Mouse (Mus musculus): ENCODE results near the gene Calhm4.

The Calhm4 gene

GRCm38 (mm10) chr10:34044210-34044609 is at the start of gene Calhm4:
Gene Calhm4 (minus strand): TSS chr10:34044310.
- DNase-seq (ENCODE audit: inconsistent age in 2 of 2, low spot score in 1 of 2): no peak

- DNase-seq (ENCODE audit: inconsistent age in 2 of 2, low spot score in 1 of 2): no peak
Measured at GRCm38 (mm10) chr10:34091888-34092287, 47.8 kb upstream of the Calhm4 start.

GRCm38 (mm10) chr10:34090481-34090880 is 46.4 kb upstream of the Calhm4 start:
- DNase-seq (ENCODE audit: inconsistent age in 2 of 2, low spot score in 1 of 2): no peak

DNA sequence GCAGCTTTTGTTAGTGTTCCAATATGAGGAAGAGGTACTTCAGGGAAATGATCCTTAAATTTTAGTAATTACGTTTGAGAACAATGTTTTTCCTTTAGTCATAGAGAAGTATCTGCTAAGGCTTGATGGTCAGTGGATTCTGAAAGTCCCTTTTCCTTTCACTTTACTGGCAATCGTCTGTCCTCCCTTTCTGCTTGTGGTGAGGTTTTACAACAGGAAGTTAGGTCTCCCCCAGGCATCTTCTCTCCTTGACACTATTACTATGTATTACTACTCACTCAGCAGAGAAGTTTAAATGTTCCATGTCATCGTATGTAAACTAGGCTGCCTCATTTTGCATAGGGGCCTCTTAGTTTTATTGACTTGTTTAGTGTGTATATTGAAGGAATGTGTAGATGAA is 45.4 kb upstream of the Calhm4 start:
- DNase-seq (ENCODE audit: inconsistent age in 2 of 2, low spot score in 1 of 2): no peak

DNA sequence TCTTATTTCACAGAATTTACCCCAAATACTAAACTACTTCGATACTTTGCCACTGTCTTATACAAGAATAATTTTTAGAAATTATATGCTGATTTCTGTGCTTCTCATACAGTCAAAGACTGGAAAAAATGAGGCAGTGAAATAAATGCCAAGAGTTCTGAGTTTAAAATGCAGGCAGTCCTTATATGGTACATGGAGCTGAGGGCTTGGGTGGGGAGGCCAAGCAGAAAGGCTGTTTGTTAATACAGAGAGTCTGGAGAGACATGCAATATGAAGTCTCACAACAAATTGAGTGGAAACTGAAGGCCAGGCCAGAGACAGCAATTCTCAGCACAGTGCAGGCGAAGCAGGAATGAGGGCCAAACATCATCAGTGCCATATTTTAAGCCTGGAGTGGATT is 44.4 kb upstream of the Calhm4 start:
- DNase-seq (ENCODE audit: inconsistent age in 2 of 2, low spot score in 1 of 2): no peak

- DNase-seq (ENCODE audit: inconsistent age in 2 of 2, low spot score in 1 of 2): no peak
Measured at GRCm38 (mm10) chr10:34086514-34086913, 42.4 kb upstream of the Calhm4 start.

DNA sequence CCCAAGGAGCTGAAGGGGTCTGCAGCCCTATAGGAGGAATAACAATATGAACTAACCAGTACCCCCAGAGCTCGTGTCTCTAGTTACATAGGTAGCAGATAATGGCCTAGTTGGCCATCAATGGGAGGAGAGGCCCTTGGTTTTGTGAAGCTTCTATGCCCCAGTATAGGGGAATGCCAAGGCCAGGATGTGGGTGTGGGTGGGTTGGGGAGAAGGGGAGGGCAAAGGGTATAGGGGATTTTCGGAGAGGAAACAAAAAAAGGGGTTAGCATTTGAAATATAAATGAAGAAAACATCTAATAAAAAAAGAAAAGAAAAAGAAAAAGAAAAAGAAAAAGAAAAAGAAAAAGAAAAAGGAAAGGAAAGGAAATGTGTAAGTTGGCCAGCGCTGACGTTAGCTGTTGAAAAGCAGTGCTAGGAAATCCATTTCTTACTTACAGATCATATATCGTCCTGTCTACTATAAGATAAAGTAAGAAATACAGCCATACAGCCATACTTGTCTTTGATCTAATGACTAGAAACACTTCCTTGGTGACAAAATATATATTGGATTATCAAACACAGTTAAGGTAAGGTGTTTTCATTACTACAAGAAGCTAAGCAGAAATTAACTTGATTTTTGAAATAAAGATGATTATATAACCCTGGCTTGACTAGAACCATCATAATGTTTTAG is 30.6 kb upstream of the Calhm4 start:
- no peak for DNase-seq (ENCODE audit: inconsistent age in 2 of 2, low spot score in 1 of 2)

- no peak for DNase-seq (ENCODE audit: inconsistent age in 2 of 2, low spot score in 1 of 2)
Measured at GRCm38 (mm10) chr10:34071650-34072049, 27.5 kb upstream of the Calhm4 start.

DNA sequence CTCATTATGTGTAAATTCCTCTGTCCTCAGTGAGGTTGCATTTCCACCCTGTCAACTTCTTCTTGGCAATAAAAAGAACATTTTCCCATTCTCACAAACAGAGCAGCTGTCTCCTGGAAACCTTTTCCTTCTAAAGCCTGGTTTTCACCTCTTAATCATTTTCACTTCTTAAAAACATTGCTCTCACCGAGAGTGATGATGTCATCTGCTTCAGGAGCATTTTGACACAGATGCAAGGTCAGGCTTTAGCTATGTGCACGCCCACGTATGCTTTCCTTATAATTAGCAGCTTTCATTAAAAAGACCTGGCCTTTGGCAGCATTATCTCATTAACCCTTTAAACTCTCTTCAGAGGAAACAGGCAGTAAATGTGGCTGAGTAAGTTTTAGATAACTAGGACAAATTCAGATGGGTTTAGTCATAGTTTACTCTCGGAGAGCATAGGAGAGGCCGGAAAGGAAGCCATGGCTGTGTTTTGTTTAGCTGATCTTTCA is 26.9 kb upstream of the Calhm4 start:
- peak in 1 of 2 experiments; percentile 22 for DNase-seq (ENCODE audit: inconsistent age in 2 of 2, low spot score in 1 of 2)

- no peak for DNase-seq (ENCODE audit: inconsistent age in 2 of 2, low spot score in 1 of 2)
Measured at GRCm38 (mm10) chr10:34069606-34070005, 25.5 kb upstream of the Calhm4 start.

GRCm38 (mm10) chr10:34066591-34066990 is 22.5 kb upstream of the Calhm4 start:
- no peak for DNase-seq (ENCODE audit: inconsistent age in 2 of 2, low spot score in 1 of 2)

GRCm38 (mm10) chr10:34053987-34054386 is 9.9 kb upstream of the Calhm4 start:
- DNase-seq (ENCODE audit: inconsistent age in 2 of 2, low spot score in 1 of 2): no peak

- DNase-seq (ENCODE audit: inconsistent age in 2 of 2, low spot score in 1 of 2): no peak
Measured at GRCm38 (mm10) chr10:34037401-34037800, 6.7 kb downstream of the Calhm4 start, which contains the start of gene Trappc3l. Gene Trappc3l (plus strand): TSS chr10:34037597.

DNA sequence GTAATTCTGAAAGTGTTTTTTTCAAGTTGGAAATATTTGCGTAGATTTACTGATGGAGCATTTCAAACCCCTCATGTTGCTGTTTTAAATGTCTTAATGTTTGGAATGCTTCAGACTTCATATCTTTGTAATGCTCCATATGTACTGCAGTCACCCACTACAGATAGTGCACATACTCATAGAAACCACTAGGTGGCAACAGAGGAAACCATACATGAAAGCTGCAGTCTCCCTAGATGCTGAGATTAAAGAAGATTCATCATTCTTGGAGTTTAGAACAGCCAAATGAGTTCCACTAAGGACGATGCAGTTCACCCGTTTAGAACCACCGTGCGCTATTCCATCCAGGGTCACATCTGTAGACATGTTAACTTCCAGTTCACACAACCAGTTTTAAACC is 7.5 kb downstream of the Calhm4 start:
- peak in 1 of 2 experiments; percentile 56 for DNase-seq (ENCODE audit: inconsistent age in 2 of 2, low spot score in 1 of 2)

GRCm38 (mm10) chr10:34033630-34034305 is 10.3 kb downstream of the Calhm4 start:
- DNase-seq (ENCODE audit: inconsistent age in 2 of 2, low spot score in 1 of 2): peak; percentile 66 to 87

DNA sequence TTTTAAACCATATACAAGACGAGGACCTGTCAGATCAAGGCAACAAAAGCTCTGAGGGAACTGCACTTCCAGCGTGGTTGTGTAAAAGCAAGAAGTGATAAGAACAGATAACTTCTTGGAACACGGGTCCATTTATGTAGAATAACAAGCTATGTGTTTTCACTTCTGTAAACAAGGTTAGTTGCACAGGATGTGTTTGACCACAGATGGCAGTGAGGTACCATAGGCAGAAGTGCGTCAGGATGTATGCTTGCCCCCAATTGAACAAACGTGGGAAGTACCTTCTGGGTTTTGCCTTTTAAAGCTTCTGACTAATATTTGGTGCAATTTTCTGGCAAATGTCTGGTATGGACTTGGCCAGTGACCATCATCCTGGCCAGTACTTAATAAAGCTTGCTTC is 13.8 kb downstream of the Calhm4 start:
- DNase-seq (ENCODE audit: inconsistent age in 2 of 2, low spot score in 1 of 2): no peak

- DNase-seq (ENCODE audit: inconsistent age in 2 of 2, low spot score in 1 of 2): peak; percentile 99
Measured at GRCm38 (mm10) chr10:34019302-34020075, 24.6 kb downstream of the Calhm4 start, which contains the start of gene Rwdd1. Gene Rwdd1 (minus strand): TSS chr10:34019624.

- DNase-seq (ENCODE audit: inconsistent age in 2 of 2, low spot score in 1 of 2): no peak
Measured at GRCm38 (mm10) chr10:34018746-34019301, 25.3 kb downstream of the Calhm4 start.

GRCm38 (mm10) chr10:34013241-34013640 is 30.9 kb downstream of the Calhm4 start:
- peak; percentile 48 to 76 for DNase-seq (ENCODE audit: inconsistent age in 2 of 2, low spot score in 1 of 2)

DNA sequence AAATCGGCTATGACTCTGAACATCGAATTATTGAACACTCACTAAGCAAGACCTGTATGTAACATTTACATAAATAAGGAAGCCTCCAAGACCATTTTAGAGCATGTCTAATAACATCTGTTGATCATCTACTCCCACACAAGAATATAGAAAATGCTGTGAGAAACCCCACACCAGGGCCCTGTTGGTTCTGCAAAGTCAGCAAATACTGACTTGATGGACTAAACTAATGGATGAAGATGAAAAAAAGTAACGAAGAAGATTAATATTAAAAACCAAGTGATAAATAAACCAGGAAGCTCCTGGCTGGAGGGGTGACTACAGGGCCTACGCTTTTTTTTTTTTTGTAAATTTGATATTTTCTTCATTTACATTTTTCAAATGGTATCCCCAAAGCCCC is 31.5 kb downstream of the Calhm4 start:
- DNase-seq (ENCODE audit: inconsistent age in 2 of 2, low spot score in 1 of 2): no peak

GRCm38 (mm10) chr10:33998397-33998796 is 45.7 kb downstream of the Calhm4 start:
- no peak for DNase-seq (ENCODE audit: inconsistent age in 2 of 2, low spot score in 1 of 2)
